Mouse (Mus musculus): ENCODE measurements around the gene Yeats2. TPM values are rescaled to one million over a fixed set of nuclear protein-coding genes. Genes with fewer than 3 reads are reported as not detected.

Yeats2 gene
- total RNA-seq (2023): 10 to 100 TPM; 28.9 to 38.0 TPM

DNA sequence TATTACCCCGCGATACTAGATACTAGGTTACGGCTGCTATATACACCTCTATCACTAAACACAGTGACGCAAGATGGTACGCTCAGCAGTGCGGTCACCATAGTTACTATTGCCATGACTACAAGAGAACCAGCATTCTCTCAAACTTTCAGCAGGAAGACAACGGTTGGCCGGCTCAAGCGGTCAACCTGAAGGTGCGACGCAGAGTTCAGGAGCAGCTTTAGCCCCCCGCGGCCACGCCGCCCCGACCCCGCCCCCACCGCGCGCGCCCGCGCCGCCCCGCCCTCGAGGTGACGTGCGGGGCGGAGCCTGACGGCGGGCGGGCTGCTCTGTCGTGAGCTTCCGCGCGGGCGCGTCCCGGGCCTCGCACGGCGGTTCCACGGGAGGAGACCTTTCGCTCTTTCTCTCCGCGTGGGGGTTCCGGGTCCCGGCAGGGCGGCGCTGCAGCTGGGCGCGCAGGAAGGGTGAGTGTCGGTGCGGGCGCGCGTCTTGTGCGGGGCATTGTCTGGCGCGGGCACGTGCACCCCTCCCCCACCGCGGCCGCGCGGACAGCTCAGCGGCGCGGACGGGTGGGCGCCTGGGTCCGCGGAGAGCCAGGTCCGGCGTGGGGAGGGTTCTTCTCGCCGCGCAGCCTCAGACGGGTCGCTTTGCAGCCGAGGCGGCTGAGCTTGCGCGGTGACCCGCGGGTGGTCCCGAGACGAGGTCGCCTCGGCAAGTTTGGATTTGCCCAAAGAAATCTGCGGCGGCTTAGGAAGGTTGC lies at the start of gene Yeats2:
Yeats2 (plus strand) TSS at position 292 of the 760 bp plus-strand sequence.

DNA sequence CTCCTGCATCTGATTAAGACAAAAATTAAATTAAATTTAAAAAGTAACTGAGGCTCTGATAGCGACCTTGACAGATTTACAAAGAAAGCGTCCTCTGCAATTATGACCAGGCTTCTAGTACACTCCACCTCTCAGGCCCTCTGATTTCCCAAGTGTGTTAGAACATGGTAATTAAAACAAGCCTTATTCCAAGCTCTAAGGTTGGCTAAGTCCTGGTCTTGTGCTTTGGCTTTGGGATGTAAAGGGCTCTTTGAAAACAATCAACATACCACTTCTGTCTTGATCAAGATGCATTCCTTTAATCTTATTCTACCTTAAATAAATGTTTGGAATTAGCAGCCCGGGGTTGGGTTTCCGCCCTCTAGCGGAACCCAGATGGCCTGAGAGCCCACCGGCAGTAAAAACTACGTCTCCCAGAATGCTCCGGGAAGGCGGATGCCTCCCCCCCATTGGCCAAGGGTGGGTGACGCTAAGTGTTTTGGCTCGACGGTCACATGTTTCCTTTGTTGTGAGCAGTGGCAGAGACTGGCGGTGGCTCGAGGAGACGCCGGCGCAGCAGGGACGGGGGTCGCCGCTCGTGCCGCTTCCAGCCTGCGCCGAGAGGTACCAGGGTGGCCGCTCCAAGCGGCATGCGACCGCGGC lies 43.7 kb upstream of the Yeats2 start, which contains the start of gene Klhl24:
Klhl24 (plus strand) TSS at position 474 of the 642 bp plus-strand sequence.

GRCm38 (mm10) chr16:20240468-20241414 lies 99.9 kb downstream of the Yeats2 start, which contains the start of gene Map6d1:
Map6d1 (minus strand) TSS chr16:20241358.

Other genes starting within 250 kb of the Yeats2 start
- 10 to 100 TPM; 29.5 to 32.7 TPM for gene Klhl6, start 158.0 kb upstream of the Yeats2 start, total RNA-seq (2023)
- 100 to 1,000 TPM; 155 to 163 TPM for gene Klhl24, start 43.5 kb upstream of the Yeats2 start, total RNA-seq (2023)
- gene Map6d1, start 100.3 kb downstream of the Yeats2 start, total RNA-seq (2023): not detected
- 100 to 1,000 TPM; 119 to 127 TPM for gene Parl, start 161.3 kb downstream of the Yeats2 start, total RNA-seq (2023)
- gene Cyp2ab1, start 184.3 kb downstream of the Yeats2 start, total RNA-seq (2023): 10 to 100 TPM; 60.9 to 68.9 TPM